Mouse (Mus musculus) heart, adult 2 months (tissue): ENCODE measurements around the gene Hs3st5. TPM values are rescaled to one million over a fixed set of nuclear protein-coding genes. Genes with fewer than 3 reads are reported as not detected.

ENCODE experiments used
- DNase-seq, 2 experiments: peaks; one replicate each; pipeline ENCODE4 v3.0.0; 2021
- H3K27ac ChIP-seq: fragments of 200-600 bp; 2 replicates; pipeline ENCODE4 v1.8.1; 2022
- H3K27me3 ChIP-seq: fragments of 200-500 bp; 2 replicates; pipeline ENCODE4 v1.6.1; 2012; ENCODE audit warnings: mild to moderate bottlenecking, low read length, inconsistent platforms, mixed read lengths; ENCODE audit not compliant: control insufficient read depth, insufficient read depth
- H3K36me3 ChIP-seq: fragments of 200-500 bp; 2 replicates; pipeline ENCODE4 v1.6.1; 2012; ENCODE audit warnings: low read length, inconsistent platforms; ENCODE audit not compliant: control insufficient read depth, insufficient read depth
- H3K4me1 ChIP-seq: fragments of 200-500 bp; 2 replicates; pipeline ENCODE4 v1.6.1; 2011; ENCODE audit warnings: low read length; ENCODE audit not compliant: control insufficient read depth, insufficient read depth
- H3K4me3 ChIP-seq: fragments of 200-600 bp; 2 replicates; pipeline ENCODE4 v1.8.1; 2022
- H3K79me2 ChIP-seq: fragments of 200-500 bp; replicated peaks from 2 replicates; pipeline ENCODE4 v1.6.1; 2012; ENCODE audit warnings: mild to moderate bottlenecking, inconsistent platforms, low read length, moderate library complexity, mixed read lengths; ENCODE audit not compliant: control insufficient read depth, insufficient read depth
- H3K9ac ChIP-seq: fragments of 200-500 bp; 2 replicates; pipeline ENCODE4 v1.6.1; 2012; ENCODE audit warnings: low read depth, mild to moderate bottlenecking, control low read depth, inconsistent platforms, low read length, mixed read lengths
- CTCF ChIP-seq: fragments of 200-600 bp; IDR thresholded peaks from 2 replicates; pipeline ENCODE4 v1.8.1; 2022; ENCODE audit warnings: antibody characterized with exemption, mild to moderate bottlenecking, moderate library complexity
- EP300 ChIP-seq: fragments of 200-500 bp; IDR thresholded peaks from 2 replicates; pipeline ENCODE4 v1.6.1; 2011; ENCODE audit warnings: low read depth, low read length, control low read depth; ENCODE audit not compliant: insufficient read depth
- POLR2A ChIP-seq: fragments of 200-500 bp; IDR thresholded peaks from 2 replicates; pipeline ENCODE4 v1.6.1; 2011; ENCODE audit warnings: mild to moderate bottlenecking, low read depth, low read length, control low read depth; ENCODE audit not compliant: insufficient read depth
- WGBS: fragments of 180-500 bp; shearing (Covaris S2); methylation state at CpG from one replicate; pipeline ENCODE4 v1.1.7; 2018; 5-methylcytosine and 5-hydroxymethylcytosine counted together
- intact Hi-C: fragments of 180-260 bp; cut with DNase I; formaldehyde crosslinking; loops from one replicate; pipeline ENCODE4 v1.15.1; 2025
- polyA plus RNA-seq: library from polyadenylated mRNA; depleted of rRNA; stranded (reverse); fragments of >200 nt; gene quantifications from 2 replicates; pipeline ENCODE4 v1.2.3, GENCODE M21; 2012
- total RNA-seq, 2 experiments: library from RNA; stranded (reverse); gene quantifications; 2 replicates each; pipeline ENCODE4 v1.2.3; 2021

The Hs3st5 gene
- total and polyA plus RNA-seq, 3 experiments: 0.49 to 4.7 (median 2.4) TPM

DNA sequence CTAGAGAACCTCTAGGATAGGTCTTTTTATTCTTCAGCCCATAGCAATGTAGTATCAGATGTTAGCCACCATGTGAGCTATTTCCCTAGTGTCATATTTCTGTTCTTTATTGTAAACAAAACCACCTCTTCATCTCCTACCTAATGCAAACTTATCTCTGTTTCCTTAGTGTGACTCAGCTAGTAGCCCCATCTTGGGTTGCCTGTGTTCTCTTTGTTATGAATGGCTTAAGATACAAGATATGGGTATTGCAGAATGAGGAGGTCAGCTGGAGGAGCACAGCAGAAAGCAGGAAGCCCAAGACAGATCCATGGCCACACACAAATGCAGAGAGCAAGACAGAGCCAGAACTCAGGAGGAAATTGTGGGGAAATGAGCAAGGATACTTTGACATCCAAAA lies 288.7 kb downstream of the Hs3st5 start:
- no peak for DNase-seq
- Histone ChIP-seq H3K4me3 (no peak overlapping the region), H3K4me1 (no peaks in the 10 kb centered on the region), H3K27me3 (no peaks in the 10 kb centered on the region), H3K79me2 (no peaks in the 10 kb centered on the region), H3K9ac (no peak overlapping the region), H3K27ac (no peak overlapping the region), H3K36me3 (no peaks in the 10 kb centered on the region)
- no peak for TF ChIP-seq CTCF
- no peak for TF ChIP-seq EP300
- TF ChIP-seq POLR2A: no peak
- intact Hi-C loops: no loop called here

GRCm38 (mm10) chr10:36800925-36801482 lies 294.4 kb downstream of the Hs3st5 start:
- intact Hi-C loops: no loop called here
- Histone ChIP-seq H3K27me3 (no peaks in the 10 kb centered on the region), H3K27ac (no peak overlapping the region), H3K4me1 (no peaks in the 10 kb centered on the region), H3K79me2 (no peaks in the 10 kb centered on the region), H3K36me3 (no peaks in the 10 kb centered on the region), H3K4me3 (no peak overlapping the region), H3K9ac (no peak overlapping the region)
- DNase-seq: no peak
- WGBS: 39% methylated on average over 2 of the region's 2 CpGs
- no peak for TF ChIP-seq EP300

DNA sequence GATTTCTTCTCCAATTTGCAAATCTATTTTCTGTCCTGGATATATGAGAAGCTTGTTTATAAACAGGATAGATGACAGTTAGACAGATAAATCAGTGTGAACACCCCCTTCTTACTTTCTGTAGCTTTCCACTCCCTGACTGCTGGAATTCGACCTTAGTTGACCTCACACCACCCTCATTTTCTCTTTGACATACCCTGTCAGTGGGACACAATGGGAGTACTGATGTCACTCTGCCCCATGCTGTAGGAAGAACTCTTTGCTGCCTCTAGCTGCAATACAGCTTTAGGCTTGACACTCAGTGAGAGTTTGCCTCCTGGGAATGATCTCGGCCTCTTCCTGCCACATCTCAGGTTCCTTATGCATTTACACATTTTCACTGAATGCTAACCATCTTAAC lies 297.1 kb downstream of the Hs3st5 start:
- WGBS: 31% methylated on average over 2 of the region's 2 CpGs
- no peak overlapping the region for H3K4me3 ChIP-seq
- no peaks in the 10 kb centered on the region for H3K4me1 ChIP-seq
- no peak for DNase-seq
- H3K79me2 ChIP-seq: no peaks in the 10 kb centered on the region
- H3K27me3 ChIP-seq: no peaks in the 10 kb centered on the region
- intact Hi-C loops: no loop called here
- H3K9ac ChIP-seq: no peak overlapping the region
- H3K36me3 ChIP-seq: no peaks in the 10 kb centered on the region
- H3K27ac ChIP-seq: no peak overlapping the region
- TF ChIP-seq CTCF (no peak), EP300 (no peak), POLR2A (no peak)

GRCm38 (mm10) chr10:36805265-36805664 lies 298.7 kb downstream of the Hs3st5 start:
- Histone ChIP-seq H3K4me1 (no peaks in the 10 kb centered on the region), H3K36me3 (no peaks in the 10 kb centered on the region), H3K4me3 (no peak overlapping the region), H3K27me3 (no peaks in the 10 kb centered on the region), H3K9ac (no peak overlapping the region), H3K27ac (no peak overlapping the region), H3K79me2 (no peaks in the 10 kb centered on the region)
- intact Hi-C loops: no loop called here
- TF ChIP-seq EP300 (no peak), CTCF (no peak), POLR2A (no peak)
- 73% methylated on average over 4 of the region's 4 CpGs for WGBS
- no peak for DNase-seq

GRCm38 (mm10) chr10:36805788-36806187 lies 299.2 kb downstream of the Hs3st5 start:
- no peak overlapping the region for H3K4me3 ChIP-seq
- intact Hi-C loops: no loop called here
- no peaks in the 10 kb centered on the region for H3K79me2 ChIP-seq
- no peaks in the 10 kb centered on the region for H3K4me1 ChIP-seq
- no peaks in the 10 kb centered on the region for H3K27me3 ChIP-seq
- 82% methylated on average over 5 of the region's 5 CpGs for WGBS
- H3K9ac ChIP-seq: no peak overlapping the region
- H3K36me3 ChIP-seq: no peaks in the 10 kb centered on the region
- H3K27ac ChIP-seq: no peak overlapping the region
- DNase-seq: no peak
- TF ChIP-seq POLR2A: no peak
- TF ChIP-seq EP300: no peak
- TF ChIP-seq CTCF: no peak

DNA sequence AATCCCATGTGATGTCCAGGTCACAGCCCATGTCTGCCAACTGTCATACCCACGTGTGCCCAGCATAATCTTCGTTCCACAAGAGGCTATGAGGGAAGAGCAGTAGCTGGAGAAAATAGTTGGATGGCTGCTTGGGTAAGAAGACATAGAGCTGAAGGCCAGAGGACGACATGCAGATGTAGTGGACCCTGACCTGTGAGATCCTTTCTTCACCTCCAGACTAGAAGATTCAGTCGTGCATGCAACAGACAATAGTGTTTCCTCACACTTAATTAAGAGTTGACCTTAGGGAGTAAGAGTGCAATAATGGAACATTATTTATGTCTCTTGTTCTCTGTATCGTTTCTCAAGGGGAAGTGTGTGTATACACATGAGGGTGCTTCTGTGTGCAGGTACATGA lies 300.4 kb downstream of the Hs3st5 start:
- TF ChIP-seq EP300 (no peak), POLR2A (no peak), CTCF (no peak)
- no peaks in the 10 kb centered on the region for H3K27me3 ChIP-seq
- H3K36me3 ChIP-seq: no peaks in the 10 kb centered on the region
- no peak for DNase-seq
- 61% methylated on average over 5 of the region's 5 CpGs for WGBS
- no peak overlapping the region for H3K9ac ChIP-seq
- H3K4me3 ChIP-seq: no peak overlapping the region
- no peaks in the 10 kb centered on the region for H3K79me2 ChIP-seq
- no peak overlapping the region for H3K27ac ChIP-seq
- intact Hi-C loops: no loop called here
- no peaks in the 10 kb centered on the region for H3K4me1 ChIP-seq
